Mouse (Mus musculus) mouse trophoblast stem cell (cell line): ENCODE results near the gene Arhgap24.

ENCODE experiments used
- in situ Hi-C, 2 experiments: fragments of 300-500 bp; cut with MseI, MboI; formaldehyde crosslinking; loops; 2 replicates in 1 of 2; 3 replicates in 1 of 2; pipeline ENCODE4 v1.15.1; 2025

Gene Arhgap24

DNA sequence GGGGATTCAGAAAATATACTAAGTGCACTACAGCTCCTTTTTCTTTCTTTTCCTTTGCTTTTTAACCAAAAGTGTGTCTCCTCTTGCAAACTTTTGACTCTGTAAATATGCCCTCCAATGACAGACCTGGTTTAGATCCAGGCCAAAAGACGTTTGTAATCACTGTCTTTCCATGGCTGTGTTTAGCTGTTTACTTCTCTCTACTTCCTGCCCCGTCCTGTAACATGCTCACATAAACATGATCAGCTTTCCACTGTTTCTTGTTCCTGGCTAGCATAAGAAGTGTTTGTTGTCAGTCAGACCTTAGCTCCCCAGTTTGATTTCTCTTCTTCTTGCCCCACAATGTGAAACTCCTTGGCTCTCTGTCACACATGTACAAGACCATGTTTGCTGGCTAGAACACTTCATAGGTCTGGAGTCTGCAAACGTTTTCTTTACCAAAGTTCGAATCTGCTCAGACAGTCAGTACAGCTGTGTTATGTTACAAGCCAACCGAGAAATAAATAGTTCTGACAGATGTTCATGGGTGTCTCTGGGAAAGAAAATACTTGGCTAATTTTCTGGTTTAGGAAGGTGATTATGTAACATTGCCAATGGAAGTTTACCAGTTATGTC, 189.6 kb downstream of the Arhgap24 start:
- in situ Hi-C loops, result no loop called here

DNA sequence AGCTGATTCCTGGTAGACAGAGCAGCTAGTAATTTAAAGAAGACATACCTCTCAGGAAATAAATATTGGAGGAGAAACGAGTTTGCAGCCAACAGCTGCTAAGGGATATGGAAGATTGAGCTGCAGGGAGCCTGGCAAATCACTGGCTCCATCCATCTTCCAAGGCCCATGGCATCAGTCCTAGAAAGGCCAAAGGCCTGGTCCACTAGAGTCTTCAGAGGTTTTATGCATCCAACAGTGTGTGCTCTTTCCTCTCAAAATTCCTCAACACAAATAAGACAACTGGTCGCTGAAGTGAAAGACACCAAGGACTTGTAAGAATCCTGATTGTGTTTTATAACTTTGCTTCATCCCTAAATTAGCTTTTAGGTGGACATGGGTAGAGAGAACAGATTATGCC, 194.1 kb downstream of the Arhgap24 start:
- in situ Hi-C loops, result loop anchor here in 1 of 2 experiments (25.0 kb wide), 1 partner anchor 263 kb away; no protein-coding TSS in a partner anchor

- in situ Hi-C loops, result loop anchor here in 1 of 2 experiments (25.0 kb wide), 1 partner anchor 265 kb away; no protein-coding TSS in a partner anchor
Measured at GRCm38 (mm10) chr5:102677176-102677575, 196.0 kb downstream of the Arhgap24 start.

GRCm38 (mm10) chr5:102687673-102688072, 206.5 kb downstream of the Arhgap24 start:
- in situ Hi-C loops, result loop anchor here in 1 of 2 experiments (25.0 kb wide), 1 partner anchor 275 kb away; no protein-coding TSS in a partner anchor

DNA sequence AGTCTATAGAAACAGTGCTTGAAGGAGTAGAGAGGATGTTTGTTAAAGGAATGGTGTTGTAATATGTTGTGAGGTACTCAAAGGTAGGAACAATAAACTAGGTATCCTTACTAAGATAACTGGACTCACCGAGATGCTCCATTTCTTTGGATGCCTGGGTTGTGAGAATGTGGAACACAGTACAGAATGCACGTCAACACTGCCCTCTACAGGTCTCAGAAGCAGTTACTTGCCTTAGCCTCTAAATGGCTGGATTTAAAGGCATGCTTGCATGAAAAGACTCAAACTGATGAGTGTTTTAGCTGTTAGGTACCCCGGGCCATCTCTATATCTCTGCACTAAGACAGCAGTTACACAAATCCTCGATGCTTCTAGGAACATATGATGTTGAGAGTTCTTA, 211.3 kb downstream of the Arhgap24 start:
- in situ Hi-C loops, result loop anchor here (10.0 to 25.0 kb wide), 4 partner anchors 268 to 488 kb away; no protein-coding TSS in a partner anchor

DNA sequence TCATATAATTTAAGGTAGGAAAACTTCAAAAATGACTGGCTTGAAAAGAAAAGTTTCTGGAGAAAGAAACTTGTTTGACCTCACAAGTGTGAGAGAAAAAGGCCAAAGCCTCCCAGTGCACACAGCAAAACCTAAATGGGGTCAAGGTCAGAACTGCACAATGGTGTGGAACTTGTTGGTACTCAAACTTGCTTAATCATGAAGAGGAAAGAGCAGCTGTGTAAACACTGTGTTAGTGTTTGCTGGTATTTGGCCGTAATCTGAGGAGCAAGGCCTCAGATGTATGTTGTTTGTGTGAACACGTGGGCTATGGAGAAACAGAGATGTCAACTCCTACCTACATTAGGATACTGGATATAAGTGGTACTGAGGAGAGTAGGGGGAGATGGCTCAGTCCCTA, 212.0 kb downstream of the Arhgap24 start:
- in situ Hi-C loops, result loop anchor here (10.0 to 25.0 kb wide), 4 partner anchors 268 to 488 kb away; no protein-coding TSS in a partner anchor

DNA sequence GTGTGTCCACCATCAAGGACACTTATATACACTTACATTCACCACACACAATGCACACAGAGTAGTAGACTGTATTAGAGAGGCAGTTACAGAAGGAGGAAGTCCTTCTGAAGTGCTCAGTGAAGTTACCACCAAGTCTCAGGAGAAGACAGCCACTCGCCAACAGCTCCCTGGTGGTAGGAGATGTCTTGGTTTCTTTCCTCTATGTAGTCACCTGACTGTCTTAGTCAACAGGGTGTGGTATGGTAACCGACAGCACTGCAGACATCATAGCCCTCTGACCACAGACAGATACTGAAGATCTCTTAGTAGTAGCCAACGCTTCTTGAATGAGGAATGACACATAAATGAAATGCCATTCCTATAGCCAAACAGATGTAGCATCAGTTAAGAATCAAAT, 212.7 kb downstream of the Arhgap24 start:
- in situ Hi-C loops, result loop anchor here (10.0 to 25.0 kb wide), 4 partner anchors 269 to 489 kb away; no protein-coding TSS in a partner anchor

DNA sequence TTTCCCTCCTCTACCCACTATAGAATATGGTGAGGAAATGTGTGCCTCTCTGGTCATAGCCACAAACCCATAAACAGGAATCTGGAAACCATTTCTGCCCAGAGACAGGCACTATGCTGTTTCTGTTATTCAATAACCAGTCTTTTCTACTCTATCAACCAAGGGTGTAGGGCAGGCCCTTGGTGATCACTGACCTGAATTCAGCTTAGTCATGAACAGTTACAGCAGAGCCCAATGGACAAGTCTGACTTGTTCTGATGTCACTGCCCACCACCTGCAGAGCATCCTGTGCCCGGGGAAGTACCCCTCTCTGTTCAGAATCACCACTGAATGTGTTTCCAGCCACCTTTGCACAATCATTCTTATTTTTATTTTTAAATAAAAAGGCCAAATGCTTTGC, 216.6 kb downstream of the Arhgap24 start:
- in situ Hi-C loops, result loop anchor here (10.0 to 25.0 kb wide), 4 partner anchors 273 to 493 kb away; no protein-coding TSS in a partner anchor

DNA sequence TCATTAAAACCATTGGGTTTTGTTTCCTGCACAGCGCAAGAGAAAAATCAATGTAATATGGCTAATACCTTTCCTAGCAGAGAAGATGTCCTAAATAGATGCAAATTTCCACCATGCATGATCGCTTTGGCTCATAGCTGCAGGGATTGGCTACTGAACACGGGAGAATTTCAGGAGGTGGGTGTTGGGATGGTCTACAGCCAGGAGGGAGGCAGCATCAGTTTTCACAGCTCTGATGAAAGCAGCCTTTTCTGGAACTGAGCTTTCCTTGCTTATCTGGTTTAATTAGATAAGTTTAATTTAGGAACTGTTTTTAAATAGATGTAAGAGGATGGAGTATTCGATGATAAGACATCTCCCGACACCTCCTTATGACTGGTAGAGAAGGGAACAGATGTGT, 217.2 kb downstream of the Arhgap24 start:
- in situ Hi-C loops, result loop anchor here (10.0 to 25.0 kb wide), 4 partner anchors 274 to 494 kb away; no protein-coding TSS in a partner anchor

- in situ Hi-C loops, result loop anchor here (10.0 to 25.0 kb wide), 4 partner anchors 274 to 494 kb away; no protein-coding TSS in a partner anchor
Measured at GRCm38 (mm10) chr5:102698891-102699290, 217.7 kb downstream of the Arhgap24 start.

- in situ Hi-C loops, result loop anchor here in 1 of 2 experiments (10.0 kb wide), 2 partner anchors 62 to 172 kb away; no protein-coding TSS in a partner anchor
Measured at GRCm38 (mm10) chr5:102702581-102702980, 221.4 kb downstream of the Arhgap24 start.

DNA sequence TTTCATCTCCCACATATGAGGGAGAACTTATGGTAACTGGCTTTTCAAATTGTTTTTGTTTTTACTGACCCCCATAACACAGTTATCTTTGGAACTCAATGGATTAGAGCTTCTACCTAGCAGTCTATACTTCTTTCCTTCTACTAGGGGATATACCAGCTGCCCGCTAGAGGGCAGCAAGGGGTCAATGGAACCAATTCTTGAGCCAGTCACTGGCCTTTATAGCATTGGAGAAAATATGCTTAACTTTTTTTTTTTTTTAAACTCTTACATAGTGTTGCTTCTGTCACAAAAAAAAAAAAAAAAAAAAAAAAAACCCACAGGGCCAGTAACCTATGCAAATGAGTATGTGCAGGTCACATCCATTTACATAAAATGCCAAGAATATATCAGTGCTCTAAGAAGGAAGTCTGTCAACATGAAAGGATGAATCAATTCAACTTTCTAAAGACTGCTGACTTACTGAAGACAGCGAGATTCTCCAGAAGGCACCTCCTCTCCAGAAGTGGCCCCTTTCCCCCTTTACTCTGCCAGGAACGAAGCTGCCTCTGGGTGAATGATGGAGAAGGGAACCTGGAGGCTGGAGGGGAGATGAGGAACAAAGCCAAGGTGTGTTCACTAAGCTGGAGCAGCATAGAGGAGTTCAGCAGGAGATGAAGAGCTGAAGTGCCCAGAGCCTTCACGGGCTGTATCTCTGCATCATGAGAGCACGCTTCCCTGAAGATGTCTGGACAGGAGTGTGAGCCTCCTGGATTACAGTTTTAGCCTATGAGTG, 222.3 kb downstream of the Arhgap24 start:
- in situ Hi-C loops, result loop anchor here in 1 of 2 experiments (10.0 kb wide), 2 partner anchors 61 to 171 kb away; no protein-coding TSS in a partner anchor

DNA sequence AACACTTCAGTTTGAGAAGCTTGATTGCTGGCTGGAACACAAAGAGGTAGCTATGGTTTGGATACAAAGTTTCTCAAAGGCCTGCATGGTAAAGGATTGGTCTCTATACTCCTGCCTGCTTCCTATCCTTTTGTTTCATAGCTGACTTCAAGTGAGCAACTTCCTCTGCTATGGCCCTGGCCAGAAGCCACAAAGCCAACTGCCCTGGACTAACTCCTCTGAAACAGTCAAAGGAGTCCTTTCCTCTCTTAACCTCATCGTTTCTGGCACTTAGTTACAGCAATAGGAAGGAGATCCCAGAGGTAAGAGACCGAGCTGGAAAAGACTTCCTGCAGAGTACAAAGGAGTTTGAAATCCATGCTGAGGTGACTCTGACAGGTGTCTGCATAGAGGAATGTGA, 224.0 kb downstream of the Arhgap24 start:
- in situ Hi-C loops, result loop anchor here in 1 of 2 experiments (10.0 kb wide), 2 partner anchors 60 to 170 kb away; no protein-coding TSS in a partner anchor

- in situ Hi-C loops, result no loop called here
Measured at GRCm38 (mm10) chr5:102710336-102710735, 229.1 kb downstream of the Arhgap24 start.

- in situ Hi-C loops, result no loop called here
Measured at GRCm38 (mm10) chr5:102719368-102719972, 238.3 kb downstream of the Arhgap24 start.

DNA sequence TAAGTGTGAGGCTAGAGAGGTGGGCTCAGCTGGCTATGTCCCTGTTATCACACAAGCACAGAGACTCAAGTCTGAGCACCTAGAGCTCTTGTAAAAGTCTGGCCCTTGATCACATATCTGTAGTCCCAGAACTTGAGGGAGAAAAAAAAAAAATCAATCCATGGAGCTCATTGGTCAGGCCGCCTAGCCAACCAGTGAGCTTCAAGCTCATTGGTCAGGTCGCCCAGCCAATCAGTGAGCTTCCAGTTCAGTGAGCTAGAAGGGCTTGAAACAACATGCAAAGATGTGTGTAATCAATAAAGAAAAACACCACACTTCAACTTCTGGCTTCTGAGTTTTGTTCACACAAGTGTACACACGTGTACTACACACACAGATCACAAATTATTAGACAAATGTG, 242.4 kb downstream of the Arhgap24 start:
- in situ Hi-C loops, result no loop called here

DNA sequence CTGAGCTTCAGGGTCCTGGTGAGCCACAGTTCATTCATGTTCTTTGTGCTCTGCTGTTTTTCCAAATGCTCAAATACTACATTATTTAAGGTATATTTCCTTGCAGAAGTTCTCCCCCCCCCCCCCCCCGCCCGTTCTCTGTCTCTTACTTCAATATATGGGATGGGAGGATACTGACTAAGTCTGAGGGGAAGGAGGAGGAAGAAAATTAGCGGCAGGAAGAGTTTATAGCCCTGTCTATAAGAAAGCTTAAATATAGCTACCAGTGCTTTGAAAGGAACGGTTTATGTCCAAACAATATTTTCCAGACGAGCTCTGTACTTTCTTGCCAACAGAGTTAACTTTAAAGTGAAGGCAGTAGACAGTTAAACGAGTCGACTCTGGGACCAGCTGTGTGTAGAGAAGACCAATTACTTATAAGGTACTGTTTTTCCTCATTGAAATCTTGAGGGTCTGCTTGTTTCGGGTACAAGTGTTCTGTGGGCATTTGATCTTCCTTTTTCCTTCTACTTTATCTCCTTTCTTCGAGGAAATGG, 243.7 kb downstream of the Arhgap24 start:
- in situ Hi-C loops, result no loop called here

GRCm38 (mm10) chr5:102725365-102725764, 244.2 kb downstream of the Arhgap24 start:
- in situ Hi-C loops, result no loop called here

DNA sequence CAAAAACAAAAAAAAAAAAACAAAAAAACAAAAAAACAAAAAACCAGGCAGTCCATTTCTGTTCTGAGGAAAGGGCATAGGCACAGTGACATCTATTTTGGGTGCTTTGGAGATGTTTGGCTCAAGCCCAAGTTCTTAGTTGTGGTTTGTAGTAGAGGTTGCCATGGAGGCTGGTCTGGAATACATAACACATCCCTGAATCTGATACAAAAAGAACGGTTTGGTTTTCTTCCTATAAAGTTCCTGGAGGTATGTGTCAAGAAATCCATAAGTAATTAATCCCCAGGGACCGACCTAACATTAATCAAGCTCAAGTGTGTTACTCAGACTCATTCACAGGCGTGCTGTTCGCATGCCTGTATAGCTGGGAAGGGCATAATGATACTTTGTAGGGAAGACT, 245.8 kb downstream of the Arhgap24 start:
- in situ Hi-C loops, result no loop called here

- in situ Hi-C loops, result no loop called here
Measured at GRCm38 (mm10) chr5:102728531-102728930, 247.3 kb downstream of the Arhgap24 start.

DNA sequence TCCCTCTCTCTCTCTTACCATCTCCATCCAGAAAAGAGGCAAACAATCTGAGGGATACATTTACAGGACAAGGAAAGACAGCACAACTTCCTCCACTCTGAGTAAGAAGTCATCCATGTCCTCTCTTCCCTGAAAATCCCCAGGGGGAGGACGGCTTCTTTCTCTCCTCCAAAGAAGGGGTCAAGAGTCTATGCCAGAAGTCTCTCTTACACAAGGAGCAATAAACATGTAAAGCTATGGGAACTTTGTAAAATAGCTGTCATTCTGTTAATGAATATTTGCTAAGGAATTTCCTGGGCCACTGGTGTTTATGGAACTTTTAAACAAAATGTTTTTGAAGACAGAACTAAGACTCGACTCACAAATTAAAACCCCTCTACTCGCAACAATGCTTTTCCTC, 248.3 kb downstream of the Arhgap24 start:
- in situ Hi-C loops, result no loop called here
